Mouse (Mus musculus) midbrain, embryonic 10.5 days (tissue): ENCODE results near the gene Vps33b. TPM values are rescaled to one million over a fixed set of nuclear protein-coding genes. Genes with fewer than 3 reads are reported as not detected.

Experiments
- DNase-seq: peaks from one replicate; pipeline ENCODE4 v3.0.0-alpha.2; 2017; ENCODE audit warnings: low spot score
- H3K27ac ChIP-seq: fragments of 300-500 bp; sonication (generic); replicated peaks from 2 replicates; pipeline ENCODE4 v1.5.1; 2016; ENCODE audit warnings: mild to moderate bottlenecking
- H3K27me3 ChIP-seq: fragments of 300-500 bp; sonication (generic); 2 replicates; pipeline ENCODE4 v1.6.1; 2016; ENCODE audit warnings: low read depth, mild to moderate bottlenecking; ENCODE audit not compliant: poor library complexity, severe bottlenecking
- H3K36me3 ChIP-seq: fragments of 300-500 bp; sonication (generic); 2 replicates; pipeline ENCODE4 v1.6.1; 2016; ENCODE audit warnings: mild to moderate bottlenecking, moderate library complexity
- H3K4me1 ChIP-seq: fragments of 300-500 bp; sonication (generic); 2 replicates; pipeline ENCODE4 v1.6.1; 2016
- H3K4me3 ChIP-seq: fragments of 300-500 bp; sonication (generic); 2 replicates; pipeline ENCODE4 v1.5.1; 2016; ENCODE audit warnings: mild to moderate bottlenecking, moderate library complexity
- H3K9me3 ChIP-seq: fragments of 300-500 bp; sonication (generic); replicated peaks from 2 replicates; pipeline ENCODE4 v1.6.1; 2016; ENCODE audit warnings: mild to moderate bottlenecking
- WGBS: fragments of 180-500 bp; shearing (Covaris S2); methylation state at CpG from one replicate; pipeline ENCODE4 v1.1.7; 2016; 5-methylcytosine and 5-hydroxymethylcytosine counted together
- polyA plus RNA-seq: library from polyadenylated mRNA; unstranded; fragments of >200 nt; fragmentation: Nextera tagmentation; extraction: Ambion mirVana; gene quantifications from 2 replicates; pipeline ENCODE4 v1.2.1, GENCODE M21; 2016

Gene Vps33b
- polyA plus RNA-seq, 1 experiment from 2014 or later = 16.6 TPM

DNA sequence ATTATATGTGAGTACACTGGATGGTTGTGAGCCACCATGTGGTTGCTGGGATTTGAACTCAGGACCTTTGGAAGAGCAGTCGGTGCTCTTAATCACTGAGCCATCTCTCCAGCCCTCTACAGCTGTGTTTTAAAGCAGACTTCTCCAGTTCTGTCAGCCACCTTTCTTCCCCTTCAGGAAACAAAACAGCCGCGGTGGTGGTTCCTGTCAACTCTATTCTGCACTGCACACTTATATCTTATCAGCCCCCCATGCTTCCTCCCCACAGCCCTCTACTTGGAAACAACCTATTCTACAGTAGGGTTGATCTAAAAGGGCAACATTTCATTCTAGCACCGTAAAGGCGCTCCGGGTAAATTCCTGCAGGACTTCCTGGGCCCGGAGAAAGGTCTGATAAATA, 22.6 kb upstream of the Vps33b start:
- Histone ChIP-seq H3K4me1 (0 out of 2 replicates have a peak, but pooled peaks cover 3% of the 10 kb centered on the region), H3K36me3 (no peaks in the 10 kb centered on the region), H3K27ac (peak overlapping the region; percentile 88), H3K27me3 (no peaks in the 10 kb centered on the region), H3K9me3 (no peaks in the 10 kb centered on the region), H3K4me3 (peak overlapping the region; percentile 59)
- 69% methylated on average over 7 of the region's 7 CpGs for WGBS
- no peak for DNase-seq

DNA sequence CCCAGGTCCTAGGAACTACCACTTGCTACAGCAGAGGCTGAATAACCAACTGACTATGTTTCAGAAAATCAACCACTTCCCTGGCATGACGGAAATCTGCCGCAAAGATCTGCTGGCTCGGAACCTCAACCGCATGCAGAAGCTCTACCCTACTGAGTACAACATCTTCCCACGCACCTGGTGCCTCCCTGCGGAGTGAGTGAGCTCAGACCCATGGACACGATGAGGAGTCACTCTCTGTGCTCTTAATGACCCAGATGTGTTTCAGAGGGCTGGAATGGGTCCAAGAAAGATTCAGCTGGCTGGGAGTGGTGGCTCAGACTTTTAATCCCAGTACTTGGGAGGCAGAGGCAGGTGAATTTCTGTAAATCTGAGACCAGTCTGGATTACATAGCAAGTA, 17.0 kb upstream of the Vps33b start:
- Histone ChIP-seq H3K4me1 (no peaks in the 10 kb centered on the region), H3K27ac (no peak overlapping the region), H3K27me3 (peaks cover 7% of the 10 kb centered on the region; the same call in 1 of the 2 replicates), H3K36me3 (no peaks in the 10 kb centered on the region), H3K4me3 (no peak overlapping the region), H3K9me3 (no peaks in the 10 kb centered on the region)
- WGBS = 79% methylated on average over 7 of the region's 7 CpGs
- no peak for DNase-seq

DNA sequence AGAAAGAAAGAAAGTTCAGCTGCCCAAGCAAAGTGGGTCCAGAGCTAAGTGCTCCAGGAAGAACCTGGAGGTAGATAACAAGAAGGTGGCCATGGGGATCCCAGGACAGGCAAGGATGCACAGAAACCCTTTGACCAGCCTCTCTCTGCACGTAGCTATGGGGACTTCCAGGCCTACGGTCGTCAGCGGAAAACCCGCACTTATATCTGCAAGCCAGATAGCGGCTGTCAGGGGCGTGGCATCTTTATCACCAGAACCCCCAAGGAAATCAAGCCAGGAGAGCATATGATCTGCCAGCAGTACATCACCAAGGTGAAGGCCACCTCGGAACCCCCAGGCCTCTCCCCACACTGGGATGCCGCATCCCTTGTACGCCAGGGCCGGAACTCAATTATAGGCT, 16.6 kb upstream of the Vps33b start:
- Histone ChIP-seq H3K27ac (no peak overlapping the region), H3K27me3 (peaks cover 10% of the 10 kb centered on the region; the same call in 1 of the 2 replicates), H3K4me1 (no peaks in the 10 kb centered on the region), H3K9me3 (no peaks in the 10 kb centered on the region), H3K4me3 (no peak overlapping the region), H3K36me3 (no peaks in the 10 kb centered on the region)
- DNase-seq = no peak
- WGBS = 88% methylated on average over 11 of the region's 11 CpGs

DNA sequence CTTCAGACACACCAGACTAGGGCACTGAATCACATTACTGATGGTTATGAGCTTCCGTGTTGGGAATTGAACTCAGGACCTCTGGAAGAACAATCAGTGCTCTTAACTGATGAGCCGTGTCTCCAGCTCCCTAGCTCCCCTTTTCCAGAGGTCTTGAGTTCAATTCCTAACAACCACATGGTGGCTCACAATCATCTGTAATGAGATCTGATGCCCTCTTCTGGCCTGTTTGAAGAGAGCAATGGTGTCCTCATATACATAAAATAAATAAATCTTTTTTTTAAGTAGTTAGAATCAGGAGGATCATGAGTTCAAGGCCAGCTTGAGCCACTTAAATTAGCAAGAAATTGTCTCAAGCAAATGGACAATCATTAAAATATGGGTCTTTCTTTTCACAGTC, 13.5 kb upstream of the Vps33b start:
- no peak for DNase-seq
- 65% methylated on average over 2 of the region's 2 CpGs for WGBS
- Histone ChIP-seq H3K9me3 (no peaks in the 10 kb centered on the region), H3K4me3 (no peak overlapping the region), H3K27ac (no peak overlapping the region), H3K36me3 (no peaks in the 10 kb centered on the region), H3K4me1 (peaks cover 8% of the 10 kb centered on the region), H3K27me3 (peaks cover 33% of the 10 kb centered on the region)

DNA sequence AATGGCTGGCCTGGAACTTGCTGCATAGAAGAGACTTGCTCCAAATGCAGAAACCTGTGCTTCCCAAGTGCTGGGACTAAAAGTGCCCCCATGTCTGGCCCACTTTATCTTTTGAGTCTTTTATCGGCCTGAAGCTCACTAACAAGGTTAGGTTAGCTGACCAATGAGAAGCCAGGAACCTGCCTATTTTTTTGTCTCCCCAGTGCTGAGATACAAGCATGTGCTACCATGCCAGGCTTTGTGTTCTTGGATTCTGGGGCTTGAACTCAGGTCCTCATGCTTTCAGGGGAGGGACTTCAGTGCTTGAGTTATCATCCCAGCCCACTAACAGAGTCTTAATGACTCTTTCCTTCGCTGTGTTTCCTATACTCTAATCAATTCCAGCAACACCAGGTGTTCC, 11.7 kb upstream of the Vps33b start:
- DNase-seq = no peak
- no peaks in the 10 kb centered on the region for H3K9me3 ChIP-seq
- 77% methylated on average over 2 of the region's 2 CpGs for WGBS
- H3K4me3 ChIP-seq = no peak overlapping the region
- H3K27me3 ChIP-seq = peaks cover 33% of the 10 kb centered on the region
- no peak overlapping the region for H3K27ac ChIP-seq
- no peaks in the 10 kb centered on the region for H3K36me3 ChIP-seq
- peaks cover 20% of the 10 kb centered on the region for H3K4me1 ChIP-seq

DNA sequence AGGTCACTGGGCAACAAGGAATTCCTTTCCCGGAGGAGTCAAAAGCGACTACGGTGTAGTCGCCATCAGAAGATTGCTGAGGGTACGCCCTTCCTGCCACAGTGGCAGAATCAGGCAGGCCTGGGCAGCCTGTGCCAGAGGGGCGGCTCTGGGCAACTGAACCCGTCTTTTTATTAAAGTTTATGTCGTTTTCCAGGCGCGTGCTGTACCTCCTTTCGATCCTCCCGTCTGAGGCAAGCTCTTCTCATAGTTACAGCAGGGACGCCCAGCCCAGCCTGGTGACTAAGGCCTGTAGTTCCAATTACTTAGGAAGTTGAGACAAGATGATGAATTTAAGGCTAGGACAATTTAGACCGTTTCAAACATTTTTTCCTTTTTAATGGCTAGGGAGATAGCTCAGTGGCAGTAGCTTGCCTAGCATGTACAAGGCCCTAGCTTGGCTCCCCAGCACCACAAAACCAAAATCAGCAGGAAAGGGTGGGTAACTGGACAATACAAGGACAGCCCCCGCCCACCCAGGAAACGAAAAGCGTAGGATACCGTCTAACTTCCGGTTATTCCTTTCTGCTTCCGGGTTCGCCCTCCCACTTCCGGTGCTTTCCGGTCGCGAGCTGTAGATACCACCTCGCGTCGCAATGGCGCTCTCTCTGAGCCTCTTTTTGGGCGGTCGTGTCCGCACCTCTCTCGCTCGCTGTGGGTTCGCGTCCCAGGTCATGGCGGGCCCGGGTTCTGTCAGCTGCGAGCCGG, 8.7 kb upstream of the Vps33b start, which contains the start of gene Ngrn:
Ngrn (plus strand) TSS at position 591 of the 747 bp plus-strand sequence.
- peak; percentile 88 for DNase-seq
- H3K4me3 ChIP-seq = peak within 1 kb of the TSS; percentile 90
- no peaks in the 10 kb centered on the region for H3K9me3 ChIP-seq
- H3K36me3 ChIP-seq = peaks cover 28% of the 10 kb centered on the region
- WGBS = 24% methylated on average over 40 of the region's 40 CpGs
- peaks cover 33% of the 10 kb centered on the region for H3K27me3 ChIP-seq
- peak within 1 kb of the TSS; percentile 87 for H3K27ac ChIP-seq
- peaks cover 20% of the 10 kb centered on the region for H3K4me1 ChIP-seq

DNA sequence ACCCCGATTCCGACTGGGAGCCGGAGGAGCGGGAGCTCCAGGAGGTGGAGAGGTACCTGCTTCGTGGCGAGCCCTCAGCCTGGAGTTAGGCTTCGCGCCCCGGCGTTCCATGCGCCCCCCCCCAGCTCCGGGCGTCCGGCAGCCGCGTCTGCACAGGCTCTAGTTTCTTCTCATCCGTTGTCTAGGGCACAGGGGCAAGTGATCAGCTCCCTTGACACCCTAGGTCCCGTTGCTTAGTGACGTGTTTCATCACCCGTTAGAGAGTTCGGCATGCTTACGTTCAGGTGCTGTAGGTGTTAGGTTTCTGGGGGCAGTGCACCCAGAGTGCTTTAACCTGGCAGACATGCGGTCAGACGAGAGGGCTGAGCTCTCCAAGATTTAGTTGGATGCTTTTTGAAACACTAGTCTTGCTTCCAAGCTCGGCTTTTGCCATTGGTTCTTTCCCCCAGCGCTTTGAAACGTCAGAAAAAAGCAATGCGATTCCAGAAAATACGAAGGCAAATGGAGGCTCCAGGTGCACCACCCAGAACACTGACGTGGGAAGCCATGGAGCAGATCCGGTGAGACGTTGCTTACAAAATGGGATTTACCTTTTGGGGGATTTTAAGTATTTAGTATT, 8.0 kb upstream of the Vps33b start:
- H3K4me1 ChIP-seq = peaks cover 20% of the 10 kb centered on the region
- no peak for DNase-seq
- peak overlapping the region; percentile 87 for H3K27ac ChIP-seq
- peak overlapping the region; percentile 90 for H3K4me3 ChIP-seq
- no peaks in the 10 kb centered on the region for H3K9me3 ChIP-seq
- 2% methylated on average over 32 of the region's 32 CpGs for WGBS
- H3K27me3 ChIP-seq = peaks cover 33% of the 10 kb centered on the region
- H3K36me3 ChIP-seq = peaks cover 35% of the 10 kb centered on the region

DNA sequence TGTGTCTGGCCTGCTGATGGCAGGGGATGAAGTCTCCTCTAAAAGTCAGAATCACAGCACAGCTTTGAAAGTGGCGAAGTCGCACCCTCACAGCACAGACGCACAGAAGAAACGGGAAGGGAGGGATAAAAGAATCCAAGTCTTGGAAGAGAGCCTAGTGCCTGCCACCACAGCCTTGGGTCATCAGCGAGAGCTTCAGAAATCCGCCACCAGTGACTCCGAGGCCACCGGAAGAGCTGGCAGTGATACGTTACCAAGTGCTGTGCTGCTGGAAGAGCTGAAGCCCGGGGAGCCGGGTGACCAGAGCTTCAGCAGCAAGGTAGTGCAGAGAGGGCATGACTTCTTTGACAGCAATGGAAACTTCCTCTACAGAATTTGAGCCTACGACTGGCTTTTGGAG, 4.8 kb upstream of the Vps33b start:
- Histone ChIP-seq H3K36me3 (peaks cover 43% of the 10 kb centered on the region), H3K4me1 (peaks cover 29% of the 10 kb centered on the region), H3K27me3 (peaks cover 6% of the 10 kb centered on the region; the same call in 1 of the 2 replicates), H3K27ac (no peak overlapping the region), H3K9me3 (no peaks in the 10 kb centered on the region), H3K4me3 (no peak overlapping the region)
- DNase-seq = no peak
- 95% methylated on average over 12 of the region's 12 CpGs for WGBS

DNA sequence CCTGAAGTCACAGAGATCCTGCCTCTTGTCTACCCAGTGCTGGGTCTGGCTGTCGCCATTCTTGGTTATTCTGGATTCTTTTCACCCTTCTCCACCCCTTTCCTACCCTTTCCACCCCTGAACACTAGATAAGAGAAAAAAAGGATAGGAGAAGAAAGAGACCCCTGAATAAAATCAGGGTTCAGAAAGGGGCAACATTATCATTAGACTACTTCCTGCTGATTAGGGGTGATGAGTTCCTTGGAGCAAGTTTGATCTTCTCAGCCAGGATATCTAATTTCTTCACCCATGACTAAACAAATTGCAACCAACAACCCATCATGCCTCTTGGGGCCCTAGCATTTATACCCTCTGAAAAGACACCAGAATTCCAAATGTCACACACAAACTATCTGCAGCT, 1.7 kb upstream of the Vps33b start:
- H3K27me3 ChIP-seq = no peaks in the 10 kb centered on the region
- no peak for DNase-seq
- no peaks in the 10 kb centered on the region for H3K9me3 ChIP-seq
- H3K4me3 ChIP-seq = no peak overlapping the region
- H3K36me3 ChIP-seq = peaks cover 48% of the 10 kb centered on the region
- H3K27ac ChIP-seq = no peak overlapping the region
- peaks cover 23% of the 10 kb centered on the region for H3K4me1 ChIP-seq
- WGBS = 78% methylated on average over 1 of the region's 1 CpGs

DNA sequence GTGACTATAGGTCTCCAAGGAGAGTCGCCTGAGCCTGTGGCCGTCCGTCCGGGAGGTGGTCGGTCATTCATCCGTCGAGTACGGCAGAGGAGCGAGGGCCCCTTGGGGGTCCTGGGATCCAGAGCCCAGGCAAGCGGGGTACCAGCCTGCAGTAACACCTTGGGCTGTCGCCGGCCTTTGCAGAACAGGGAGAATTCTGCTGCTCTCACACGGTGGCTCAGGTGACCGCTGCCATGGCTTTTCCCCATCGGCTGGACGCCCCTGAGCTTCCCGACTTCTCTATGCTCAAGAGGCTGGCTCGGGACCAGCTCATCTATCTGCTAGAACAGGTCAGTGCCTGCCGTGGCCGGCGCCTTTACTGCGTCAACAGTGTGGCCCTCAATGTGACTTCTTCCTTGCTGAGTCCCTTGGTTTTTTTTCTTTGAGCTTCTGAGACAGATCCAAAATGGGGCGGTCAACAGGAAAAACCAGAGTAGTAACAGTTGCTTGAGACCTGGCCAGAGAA, 354 bp downstream of the Vps33b start:
- under 1% methylated on average over 23 of the region's 23 CpGs for WGBS
- no peak for DNase-seq
- H3K27me3 ChIP-seq = no peaks in the 10 kb centered on the region
- H3K4me1 ChIP-seq = peaks cover 23% of the 10 kb centered on the region
- peak overlapping the region; percentile 86 for H3K27ac ChIP-seq
- peaks cover 50% of the 10 kb centered on the region for H3K36me3 ChIP-seq
- peaks cover 16% of the 10 kb centered on the region for H3K9me3 ChIP-seq
- peak overlapping the region; percentile 91 for H3K4me3 ChIP-seq

DNA sequence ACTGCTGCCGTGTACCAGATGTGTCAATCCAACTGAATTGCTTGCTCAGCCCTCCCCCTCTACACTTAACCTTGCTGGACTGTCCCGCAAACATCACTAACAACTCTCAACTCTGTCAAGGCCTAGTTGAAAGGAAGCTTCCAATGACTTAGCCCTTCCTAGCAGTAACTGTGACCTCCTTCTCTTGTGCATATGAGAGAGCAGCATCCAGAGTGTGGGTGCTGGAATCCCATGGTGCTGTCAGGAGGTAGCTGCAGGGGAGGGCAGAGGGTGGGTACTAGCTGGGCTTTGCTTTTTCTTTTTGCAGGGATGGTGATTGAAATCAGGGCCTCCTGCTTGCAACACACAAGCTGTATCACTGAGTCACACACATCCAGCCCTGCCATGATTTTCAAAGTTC, 4.0 kb downstream of the Vps33b start:
- Histone ChIP-seq H3K4me1 (peaks cover 21% of the 10 kb centered on the region), H3K27me3 (no peaks in the 10 kb centered on the region), H3K4me3 (no peak overlapping the region), H3K9me3 (peaks cover 22% of the 10 kb centered on the region), H3K27ac (no peak overlapping the region), H3K36me3 (peaks cover 60% of the 10 kb centered on the region)
- no peak for DNase-seq
- WGBS = 94% methylated on average over 2 of the region's 2 CpGs

DNA sequence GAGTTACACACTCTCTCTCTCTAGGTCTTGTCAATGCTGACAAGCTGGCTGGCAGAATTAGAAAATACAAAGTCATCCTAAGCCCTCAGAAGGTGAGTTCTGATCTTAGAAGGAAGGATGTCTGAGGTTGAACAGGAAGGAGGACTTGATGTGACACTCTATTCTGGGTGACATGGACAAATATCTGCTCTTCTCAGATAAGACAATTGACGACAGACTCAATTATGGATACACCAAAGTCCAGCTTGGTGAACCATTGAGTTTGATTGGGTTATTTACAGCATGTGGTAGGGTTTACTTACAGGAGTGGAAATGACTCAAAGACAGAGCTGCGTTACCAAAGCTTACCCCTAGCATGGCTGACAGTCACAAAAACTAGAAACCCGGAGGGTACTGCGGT, 6.9 kb downstream of the Vps33b start:
- H3K27ac ChIP-seq = no peak overlapping the region
- peaks cover 22% of the 10 kb centered on the region for H3K9me3 ChIP-seq
- no peak overlapping the region for H3K4me3 ChIP-seq
- DNase-seq = no peak
- no peaks in the 10 kb centered on the region for H3K27me3 ChIP-seq
- no peaks in the 10 kb centered on the region for H3K4me1 ChIP-seq
- 93% methylated on average over 4 of the region's 4 CpGs for WGBS
- peaks cover 89% of the 10 kb centered on the region for H3K36me3 ChIP-seq

DNA sequence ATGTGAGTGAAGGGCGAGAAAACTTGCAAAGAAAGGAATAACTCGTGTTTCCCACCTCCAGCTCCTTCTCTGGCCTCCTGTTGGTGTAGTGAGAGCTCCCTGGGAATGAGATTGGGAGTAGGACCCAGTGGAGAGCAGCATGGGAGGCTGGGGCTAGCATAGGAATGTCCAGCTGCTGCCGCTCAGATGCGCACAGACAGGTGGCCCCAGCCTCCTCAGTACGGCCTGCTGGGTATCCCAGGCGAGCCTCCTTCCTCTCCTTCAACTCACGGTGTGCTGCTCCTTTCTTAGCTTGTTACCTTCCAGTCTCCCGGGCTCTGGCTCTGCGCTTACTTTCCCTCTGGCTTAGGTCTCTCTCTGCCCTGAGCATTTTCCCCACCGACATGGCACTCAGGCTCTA, 10.6 kb downstream of the Vps33b start:
- DNase-seq = no peak
- H3K4me1 ChIP-seq = no peaks in the 10 kb centered on the region
- H3K27me3 ChIP-seq = no peaks in the 10 kb centered on the region
- no peak overlapping the region for H3K27ac ChIP-seq
- H3K4me3 ChIP-seq = no peak overlapping the region
- peaks cover 91% of the 10 kb centered on the region for H3K36me3 ChIP-seq
- peaks cover 4% of the 10 kb centered on the region for H3K9me3 ChIP-seq
- WGBS = 84% methylated on average over 10 of the region's 10 CpGs
